Mouse (Mus musculus) thymus, adult 2 months (tissue): Measurements from ENCODE around the gene Tia1.

ENCODE experiments used
- CTCF ChIP-seq: fragments of 200-500 bp; IDR thresholded peaks from 2 replicates; pipeline ENCODE4 v1.5.1; 2012; ENCODE audit warnings: mild to moderate bottlenecking, control low read depth, low read length, moderate library complexity, borderline replicate concordance; ENCODE audit not compliant: control insufficient read depth, poor library complexity, insufficient read depth; ENCODE audit errors: extremely low read depth
- POLR2A ChIP-seq: fragments of 200-500 bp; IDR thresholded peaks from 2 replicates; pipeline ENCODE4 v1.6.1; 2012; ENCODE audit warnings: mild to moderate bottlenecking, low read length, control low read depth, moderate library complexity; ENCODE audit not compliant: control insufficient read depth, poor library complexity, insufficient read depth; ENCODE audit errors: extremely low read depth

GRCm38 (mm10) chr6:86420491-86420890, 16.5 kb downstream of the Tia1 start:
- TF ChIP-seq CTCF: no peak
- no peak for TF ChIP-seq POLR2A
